Mouse (Mus musculus): ENCODE data around the gene Diras2. TPM values are rescaled to one million over a fixed set of nuclear protein-coding genes. Genes with fewer than 3 reads are reported as not detected.
"Not testable (repeated sequence)": the region's sequence is repeated elsewhere in the genome, so short reads cannot be mapped to it uniquely, and the experiment has no call there.

Diras2 gene
- total RNA-seq, 1 experiment = 0.76 TPM

DNA sequence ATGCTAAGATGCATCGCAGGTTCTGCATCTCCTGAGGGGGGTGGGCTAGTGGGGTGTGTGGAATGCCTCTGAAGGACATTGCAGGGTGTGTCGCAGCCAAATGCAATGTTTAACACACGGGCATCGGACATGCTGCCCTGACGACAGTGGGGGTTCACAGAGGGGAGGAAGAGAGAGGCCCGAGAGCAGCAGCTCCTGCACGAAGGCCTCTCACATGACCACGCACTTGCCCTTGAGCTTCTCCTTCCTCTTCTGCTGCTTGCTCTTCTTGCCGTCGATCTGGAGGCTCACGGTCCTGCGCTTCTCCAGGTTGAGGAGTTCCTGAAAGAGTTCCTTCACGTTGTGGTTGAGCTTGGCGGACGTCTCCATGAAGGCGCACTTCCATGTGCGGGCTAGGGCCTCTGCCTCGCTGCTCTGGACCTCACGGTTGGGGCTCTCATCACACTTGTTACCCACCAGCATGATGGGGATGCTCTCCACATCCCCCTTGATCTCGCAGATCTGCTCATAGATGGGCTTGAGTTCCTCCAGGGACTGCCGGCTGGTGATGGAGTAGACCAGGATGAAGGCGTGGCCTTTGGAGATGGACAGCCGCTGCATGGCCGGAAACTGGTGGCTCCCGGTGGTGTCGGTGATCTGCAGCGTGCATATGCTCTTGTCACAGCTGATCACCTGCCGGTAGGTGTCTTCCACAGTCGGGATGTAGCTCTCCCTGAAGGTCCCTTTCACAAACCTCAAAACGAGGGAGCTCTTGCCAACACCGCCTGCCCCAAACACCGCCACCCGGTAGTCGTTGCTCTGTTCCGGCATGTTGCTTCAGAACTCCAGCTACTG lies 23.4 kb downstream of the Diras2 start:
- in situ Hi-C loops (cut with MboI; ENCODE audit: low sequenced_read_pairs in 2 of 2, unreplicated experiment in 2 of 2) = no loop called here
- H3K4me3 ChIP-seq (ENCODE audit: insufficient read depth in 1 of 2, low read depth in 1 of 2, low read length in 2 of 2, poor library complexity in 1 of 2, severe bottlenecking in 1 of 2) = no peak overlapping the region
- H3K4me1 ChIP-seq (ENCODE audit: control insufficient read depth in 2 of 2, insufficient read depth in 2 of 2, low read length in 2 of 2, poor library complexity in 1 of 2) = no peaks in the 10 kb centered on the region
- no peak for DNase-seq (ENCODE audit: low read depth, low spot score)
- H3K27ac ChIP-seq (ENCODE audit: insufficient read depth, low read depth, low read length, poor library complexity, severe bottlenecking) = no peak overlapping the region
- H3K36me3 ChIP-seq (ENCODE audit: control insufficient read depth, insufficient read depth, low read length, poor library complexity, severe bottlenecking) = no peaks in the 10 kb centered on the region
- no peak overlapping the region for H3K9ac ChIP-seq (ENCODE audit: insufficient read depth, low read depth, low read length, poor library complexity, severe bottlenecking)
- H3K9me3 ChIP-seq (ENCODE audit: control insufficient read depth, insufficient read depth, low read depth, low read length) = no peaks in the 10 kb centered on the region
- TF ChIP-seq ZNF384 (IDR thresholded peaks at IDR 0.05; ENCODE audit: low read depth, low read length) (no peak), ZC3H11A (IDR thresholded peaks at IDR 0.05; ENCODE audit: borderline replicate concordance, low read depth, low read length) (no peak), CHD2 (IDR thresholded peaks at IDR 0.05; ENCODE audit: low read depth, low read length) (no peak), MAFK (IDR thresholded peaks at IDR 0.05; ENCODE audit: insufficient read depth, low read depth, low read length) (no peak), HCFC1 (IDR thresholded peaks at IDR 0.05; ENCODE audit: borderline replicate concordance, insufficient read depth, low read length) (no peak)

DNA sequence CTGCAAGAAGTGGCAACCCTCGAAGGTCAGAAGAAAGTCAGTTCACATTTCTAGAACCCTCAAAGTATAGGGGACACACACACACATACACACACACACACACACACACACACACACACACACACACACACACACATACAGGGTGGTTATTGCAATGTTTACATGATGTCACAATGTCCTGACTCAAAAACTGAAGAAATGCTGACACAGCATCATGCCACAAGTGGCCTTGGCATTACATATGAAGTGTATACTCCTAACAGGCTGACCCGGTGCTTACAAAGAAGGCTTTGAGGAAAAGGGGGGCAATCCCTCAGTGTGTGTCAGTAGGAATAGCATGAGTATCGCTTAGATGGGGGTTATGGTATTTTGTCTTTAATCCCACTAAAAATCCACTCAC lies 24.3 kb downstream of the Diras2 start:
- H3K9ac ChIP-seq (ENCODE audit: insufficient read depth, low read depth, low read length, poor library complexity, severe bottlenecking); H3K4me1 ChIP-seq (ENCODE audit: control insufficient read depth in 2 of 2, insufficient read depth in 2 of 2, low read length in 2 of 2, poor library complexity in 1 of 2); H3K4me3 ChIP-seq (ENCODE audit: insufficient read depth in 1 of 2, low read depth in 1 of 2, low read length in 2 of 2, poor library complexity in 1 of 2, severe bottlenecking in 1 of 2); in situ Hi-C loops (cut with MboI; ENCODE audit: low sequenced_read_pairs in 2 of 2, unreplicated experiment in 2 of 2); H3K27ac ChIP-seq (ENCODE audit: insufficient read depth, low read depth, low read length, poor library complexity, severe bottlenecking); DNase-seq (ENCODE audit: low read depth, low spot score); H3K36me3 ChIP-seq (ENCODE audit: control insufficient read depth, insufficient read depth, low read length, poor library complexity, severe bottlenecking); H3K9me3 ChIP-seq (ENCODE audit: control insufficient read depth, insufficient read depth, low read depth, low read length): not testable (repeated sequence)
- TF ChIP-seq MAFK (IDR thresholded peaks at IDR 0.05; ENCODE audit: insufficient read depth, low read depth, low read length) = peak; percentile 66; the same call in 1 of the 2 replicates

DNA sequence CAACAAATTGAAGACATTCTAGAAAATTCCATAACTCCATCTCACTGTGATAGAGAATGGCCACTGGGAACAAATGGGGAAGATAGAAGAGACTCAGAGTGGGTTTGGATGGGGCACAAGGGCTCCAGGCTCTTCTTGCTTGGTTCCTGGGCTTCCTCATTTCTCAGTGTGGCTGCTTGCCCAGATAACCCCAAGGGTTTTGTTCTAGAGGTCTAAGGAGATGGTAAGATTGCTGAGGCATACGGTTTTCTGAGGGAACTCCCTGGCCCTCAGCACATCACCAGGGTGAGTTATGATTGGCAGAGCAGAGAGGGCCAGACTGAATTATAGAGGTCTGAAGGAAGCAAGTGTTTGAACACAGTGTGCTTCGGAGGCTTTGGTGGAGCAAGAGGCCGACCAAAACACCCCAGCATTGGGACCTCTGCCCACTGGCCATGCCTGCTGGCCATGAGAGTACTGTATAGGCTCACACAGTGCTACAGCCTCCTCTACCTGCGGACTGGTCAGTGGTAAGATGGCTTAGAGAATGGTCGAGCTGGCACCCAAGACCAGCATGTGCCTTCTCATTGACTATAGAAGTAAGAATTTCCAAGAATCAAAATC lies 25.3 kb downstream of the Diras2 start:
- in situ Hi-C loops (cut with MboI; ENCODE audit: low sequenced_read_pairs in 2 of 2, unreplicated experiment in 2 of 2); H3K36me3 ChIP-seq (ENCODE audit: control insufficient read depth, insufficient read depth, low read length, poor library complexity, severe bottlenecking); H3K9me3 ChIP-seq (ENCODE audit: control insufficient read depth, insufficient read depth, low read depth, low read length); H3K9ac ChIP-seq (ENCODE audit: insufficient read depth, low read depth, low read length, poor library complexity, severe bottlenecking); H3K27ac ChIP-seq (ENCODE audit: insufficient read depth, low read depth, low read length, poor library complexity, severe bottlenecking); H3K4me1 ChIP-seq (ENCODE audit: control insufficient read depth in 2 of 2, insufficient read depth in 2 of 2, low read length in 2 of 2, poor library complexity in 1 of 2); DNase-seq (ENCODE audit: low read depth, low spot score); H3K4me3 ChIP-seq (ENCODE audit: insufficient read depth in 1 of 2, low read depth in 1 of 2, low read length in 2 of 2, poor library complexity in 1 of 2, severe bottlenecking in 1 of 2): not testable (repeated sequence)

DNA sequence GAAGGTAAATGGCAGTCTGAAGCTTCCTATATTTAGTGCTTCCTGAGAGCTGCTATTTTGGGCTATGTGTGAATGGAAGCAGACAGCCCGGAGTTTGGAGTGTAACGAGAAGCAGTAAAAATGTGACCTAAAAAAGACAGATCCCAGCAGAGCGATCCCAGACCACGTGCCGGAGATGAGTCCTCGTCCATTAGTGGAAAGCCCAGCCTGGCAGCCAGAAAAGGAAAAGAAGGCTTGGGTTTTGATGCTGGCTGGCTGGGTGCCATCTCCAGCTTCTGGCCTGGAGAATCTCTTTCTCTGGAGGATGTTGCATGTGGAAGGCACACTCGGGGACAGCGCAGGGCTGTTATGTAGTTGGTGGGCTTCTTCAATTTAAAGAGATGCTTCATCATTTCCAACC lies 29.4 kb downstream of the Diras2 start:
- H3K27ac ChIP-seq (ENCODE audit: insufficient read depth, low read depth, low read length, poor library complexity, severe bottlenecking) = no peak overlapping the region
- H3K4me1 ChIP-seq (ENCODE audit: control insufficient read depth in 2 of 2, insufficient read depth in 2 of 2, low read length in 2 of 2, poor library complexity in 1 of 2) = no peaks in the 10 kb centered on the region
- no peaks in the 10 kb centered on the region for H3K9me3 ChIP-seq (ENCODE audit: control insufficient read depth, insufficient read depth, low read depth, low read length)
- in situ Hi-C loops (cut with MboI; ENCODE audit: low sequenced_read_pairs in 2 of 2, unreplicated experiment in 2 of 2) = no loop called here
- no peak for DNase-seq (ENCODE audit: low read depth, low spot score)
- no peak overlapping the region for H3K9ac ChIP-seq (ENCODE audit: insufficient read depth, low read depth, low read length, poor library complexity, severe bottlenecking)
- no peak overlapping the region for H3K4me3 ChIP-seq (ENCODE audit: insufficient read depth in 1 of 2, low read depth in 1 of 2, low read length in 2 of 2, poor library complexity in 1 of 2, severe bottlenecking in 1 of 2)
- no peak for TF ChIP-seq MAFK (IDR thresholded peaks at IDR 0.05; ENCODE audit: insufficient read depth, low read depth, low read length)
- TF ChIP-seq ZNF384 (IDR thresholded peaks at IDR 0.05; ENCODE audit: low read depth, low read length) = no peak
- no peak for TF ChIP-seq CHD2 (IDR thresholded peaks at IDR 0.05; ENCODE audit: low read depth, low read length)
- TF ChIP-seq HCFC1 (IDR thresholded peaks at IDR 0.05; ENCODE audit: borderline replicate concordance, insufficient read depth, low read length) = no peak
- no peak for TF ChIP-seq ZC3H11A (IDR thresholded peaks at IDR 0.05; ENCODE audit: borderline replicate concordance, low read depth, low read length)
- H3K36me3 ChIP-seq (ENCODE audit: control insufficient read depth, insufficient read depth, low read length, poor library complexity, severe bottlenecking) = no peaks in the 10 kb centered on the region

DNA sequence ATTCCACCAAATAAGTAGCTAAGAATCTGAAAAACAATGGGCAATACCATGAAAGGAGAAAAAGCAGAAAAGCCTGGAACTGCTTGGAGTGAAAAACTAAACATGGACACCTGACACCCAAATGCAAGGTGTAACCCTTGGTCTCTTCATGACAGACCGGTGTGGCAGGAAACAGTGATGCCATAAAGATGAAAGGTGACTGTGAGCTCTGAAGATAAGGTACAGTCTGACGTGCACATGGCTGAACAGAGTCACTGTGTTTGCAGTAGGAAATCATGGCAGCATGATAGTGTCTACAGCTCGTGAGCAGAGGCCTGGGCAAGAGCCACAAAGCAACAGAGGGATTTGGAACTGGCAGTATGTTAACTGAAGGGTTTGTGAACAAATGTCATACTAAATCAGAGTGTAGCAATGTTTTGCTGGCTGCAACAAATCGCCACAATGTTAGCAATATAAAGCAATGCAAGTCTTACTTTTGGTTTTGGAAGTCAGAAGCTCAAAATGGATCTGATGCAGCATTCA lies 34.0 kb downstream of the Diras2 start:
- TF ChIP-seq MAFK (IDR thresholded peaks at IDR 0.05; ENCODE audit: insufficient read depth, low read depth, low read length) = no peak
- TF ChIP-seq CHD2 (IDR thresholded peaks at IDR 0.05; ENCODE audit: low read depth, low read length) = no peak
- TF ChIP-seq ZNF384 (IDR thresholded peaks at IDR 0.05; ENCODE audit: low read depth, low read length) = no peak
- TF ChIP-seq HCFC1 (IDR thresholded peaks at IDR 0.05; ENCODE audit: borderline replicate concordance, insufficient read depth, low read length) = no peak
- no peak for TF ChIP-seq ZC3H11A (IDR thresholded peaks at IDR 0.05; ENCODE audit: borderline replicate concordance, low read depth, low read length)
- no peak for DNase-seq (ENCODE audit: low read depth, low spot score)
- H3K4me1 ChIP-seq (ENCODE audit: control insufficient read depth in 2 of 2, insufficient read depth in 2 of 2, low read length in 2 of 2, poor library complexity in 1 of 2) = no peaks in the 10 kb centered on the region
- no peaks in the 10 kb centered on the region for H3K36me3 ChIP-seq (ENCODE audit: control insufficient read depth, insufficient read depth, low read length, poor library complexity, severe bottlenecking)
- no peak overlapping the region for H3K4me3 ChIP-seq (ENCODE audit: insufficient read depth in 1 of 2, low read depth in 1 of 2, low read length in 2 of 2, poor library complexity in 1 of 2, severe bottlenecking in 1 of 2)
- H3K9me3 ChIP-seq (ENCODE audit: control insufficient read depth, insufficient read depth, low read depth, low read length) = no peaks in the 10 kb centered on the region
- in situ Hi-C loops (cut with MboI; ENCODE audit: low sequenced_read_pairs in 2 of 2, unreplicated experiment in 2 of 2) = no loop called here
- no peak overlapping the region for H3K27ac ChIP-seq (ENCODE audit: insufficient read depth, low read depth, low read length, poor library complexity, severe bottlenecking)
- no peak overlapping the region for H3K9ac ChIP-seq (ENCODE audit: insufficient read depth, low read depth, low read length, poor library complexity, severe bottlenecking)

All from ES-E14 (cell line).